In genomic region chr7:3303789-3304188, GRCm38 (mm10) we compare ENCODE assay signal across 8 mouse cellular contexts. TPM values are rescaled to one million over a fixed set of nuclear protein-coding genes. Genes with fewer than 3 reads are reported as not detected.
DNase-seq lines count a peak whose midpoint lies in the region; ATAC-seq and TF ChIP-seq lines count a peak whose summit lies in the region.

No protein-coding gene starts in this region.

- no peak overlapping the region for H3K9ac ChIP-seq in kidney, embryonic 16.5 days (replicated peaks; ENCODE audit: low read length)
- peak overlapping the region; percentile 68 for H3K9ac ChIP-seq in hindbrain, embryonic 13.5 days
- H3K9ac ChIP-seq in midbrain, embryonic 14.5 days (replicated peaks; ENCODE audit: low read length): peak overlapping the region; percentile 42

- peak overlapping the region; percentile 61 for H3K4me2 ChIP-seq in kidney, embryonic 16.5 days (replicated peaks; ENCODE audit: low read depth, low read length)
- peak overlapping the region; percentile 72 for H3K4me2 ChIP-seq in hindbrain, embryonic 13.5 days
- H3K4me2 ChIP-seq in midbrain, embryonic 14.5 days (ENCODE audit: low read length): peak overlapping the region; percentile 78

- H3K4me3 ChIP-seq in kidney, embryonic 16.5 days (ENCODE audit: low read length): peak overlapping the region; percentile 35
- peak overlapping the region; percentile 94 for H3K4me3 ChIP-seq in cortical plate, adult 2 months (ENCODE audit: insufficient read depth, low read length)
- peak overlapping the region; percentile 44 for H3K4me3 ChIP-seq in hindbrain, embryonic 13.5 days
- peak overlapping the region; percentile 40 for H3K4me3 ChIP-seq in midbrain, embryonic 14.5 days (replicated peaks; ENCODE audit: low read depth, low read length)

- H3K27me3 ChIP-seq in kidney, embryonic 16.5 days (ENCODE audit: insufficient read depth, low read length): peaks cover 46% of the 10 kb centered on the region
- H3K27me3 ChIP-seq in hindbrain, embryonic 13.5 days: peaks cover 64% of the 10 kb centered on the region
- H3K27me3 ChIP-seq in midbrain, embryonic 14.5 days (ENCODE audit: control insufficient read depth, insufficient read depth, low read length): peaks cover 23% of the 10 kb centered on the region; the same call in 1 of the 2 replicates

- 0 out of 2 replicates have a peak, but pooled peaks have one; percentile 6 for ATAC-seq in kidney, embryonic 16.5 days (ENCODE audit: low FRiP score, low TSS enrichment)
- peak; percentile 49 for ATAC-seq in hindbrain, embryonic 13.5 days (ENCODE audit: low FRiP score)
- peak; percentile 21; the same call in 1 of the 2 replicates for ATAC-seq in midbrain, embryonic 14.5 days (ENCODE audit: low FRiP score, low TSS enrichment)

- no peak for TF ChIP-seq POLR2A in cortical plate, adult 2 months (IDR thresholded peaks at IDR 0.05; ENCODE audit: extremely low read depth, insufficient read depth, low read length)

- DNase-seq in kidney, adult 18-20 months: no peak
- peak; percentile 35 for DNase-seq in midbrain, embryonic 14.5 days
- no peak for DNase-seq in thymus, adult 18-20 months
- DNase-seq in gastrocnemius, postnatal 10 days: no peak
- no peak for DNase-seq in layer of hippocampus, postnatal 14 days (ENCODE audit: low spot score in 2 of 2)

- H3K9me3 ChIP-seq in kidney, embryonic 16.5 days (ENCODE audit: low read length): no peaks in the 10 kb centered on the region
- no peaks in the 10 kb centered on the region for H3K9me3 ChIP-seq in hindbrain, embryonic 13.5 days
- no peaks in the 10 kb centered on the region for H3K9me3 ChIP-seq in midbrain, embryonic 14.5 days (ENCODE audit: control insufficient read depth, low read length)

- WGBS in kidney, embryonic 16.5 days: 6% methylated on average over 12 of the region's 12 CpGs
- WGBS in hindbrain, embryonic 13.5 days: 6% methylated on average over 12 of the region's 12 CpGs
- 2% methylated on average over 12 of the region's 12 CpGs for WGBS in midbrain, embryonic 14.5 days

- TF ChIP-seq CTCF in cortical plate, adult 2 months (IDR thresholded peaks at IDR 0.05; ENCODE audit: extremely low read depth, insufficient read depth, low read length): no peak

- no peak overlapping the region for H3K27ac ChIP-seq in kidney, embryonic 16.5 days (ENCODE audit: low read length)
- H3K27ac ChIP-seq in cortical plate, adult 2 months (ENCODE audit: insufficient read depth, low read length): peak overlapping the region; percentile 94
- no peak overlapping the region for H3K27ac ChIP-seq in hindbrain, embryonic 13.5 days
- no peak overlapping the region for H3K27ac ChIP-seq in midbrain, embryonic 14.5 days (replicated peaks; ENCODE audit: low read depth, low read length)

- H3K4me1 ChIP-seq in kidney, embryonic 16.5 days (ENCODE audit: insufficient read depth, low read length): peaks cover 24% of the 10 kb centered on the region
- H3K4me1 ChIP-seq in cortical plate, adult 2 months (ENCODE audit: control insufficient read depth, insufficient read depth, low read length): no peaks in the 10 kb centered on the region
- peaks cover 35% of the 10 kb centered on the region for H3K4me1 ChIP-seq in hindbrain, embryonic 13.5 days (replicated peaks)
- H3K4me1 ChIP-seq in midbrain, embryonic 14.5 days (ENCODE audit: control insufficient read depth, insufficient read depth, low read length): peaks cover 27% of the 10 kb centered on the region

- H3K36me3 ChIP-seq in kidney, embryonic 16.5 days (ENCODE audit: insufficient read depth, low read length): 0 out of 2 replicates have a peak, but pooled peaks cover 2% of the 10 kb centered on the region
- H3K36me3 ChIP-seq in hindbrain, embryonic 13.5 days: peaks cover 6% of the 10 kb centered on the region
- peaks cover 1% of the 10 kb centered on the region; the same call in 1 of the 2 replicates for H3K36me3 ChIP-seq in midbrain, embryonic 14.5 days (ENCODE audit: control insufficient read depth, insufficient read depth, low read length)

RNA-seq across cellular contexts. Expression of gene Prkcg, which starts 14.8 kb away (rescaled TPM):
- 0.14 and 0.23 TPM in 2 replicates for polyA plus RNA-seq in kidney, embryonic 16.5 days (2015; fragmentation: Nextera tagmentation; extraction: Ambion mirVana)
- polyA plus RNA-seq in cortical plate, adult 2 months (2012; rRNA removed): 148 and 167 TPM in 2 replicates
- 0.81 and 0.83 TPM in 2 replicates for polyA plus RNA-seq in hindbrain, embryonic 13.5 days (2015; fragmentation: Nextera tagmentation; extraction: Ambion mirVana)
- 1.3 and 1.6 TPM in 2 replicates for polyA plus RNA-seq in midbrain, embryonic 14.5 days (2014; fragmentation: Nextera tagmentation; extraction: Ambion mirVana)
- total RNA-seq in gastrocnemius, postnatal 10 days (2021): 1 to 10 TPM; 2.2 to 4.5 TPM
- 100 to 1,000 TPM; 591 TPM for total RNA-seq in layer of hippocampus, postnatal 14 days (2021)

RNA-seq across cellular contexts. Expression of gene Myadm, which starts 14.9 kb away (rescaled TPM):
- polyA plus RNA-seq in kidney, embryonic 16.5 days (2015; fragmentation: Nextera tagmentation; extraction: Ambion mirVana): 95.0 and 108 TPM in 2 replicates
- 70.8 and 76.1 TPM in 2 replicates for polyA plus RNA-seq in cortical plate, adult 2 months (2012; rRNA removed)
- polyA plus RNA-seq in hindbrain, embryonic 13.5 days (2015; fragmentation: Nextera tagmentation; extraction: Ambion mirVana): 29.0 and 29.8 TPM in 2 replicates
- 23.0 and 30.1 TPM in 2 replicates for polyA plus RNA-seq in midbrain, embryonic 14.5 days (2014; fragmentation: Nextera tagmentation; extraction: Ambion mirVana)
- total RNA-seq in gastrocnemius, postnatal 10 days (2021): 100 to 1,000 TPM in 1 of 2 experiments, 10 to 100 TPM in 1; 71.6 to 100 TPM
- 100 to 1,000 TPM; 119 TPM for total RNA-seq in layer of hippocampus, postnatal 14 days (2021)

RNA-seq across cellular contexts. Expression of gene Cacng7, which starts 29.0 kb away (rescaled TPM):
- polyA plus RNA-seq in kidney, embryonic 16.5 days (2015; fragmentation: Nextera tagmentation; extraction: Ambion mirVana): 0.81 and 0.92 TPM in 2 replicates
- polyA plus RNA-seq in cortical plate, adult 2 months (2012; rRNA removed): 207 and 214 TPM in 2 replicates
- 4.3 and 4.7 TPM in 2 replicates for polyA plus RNA-seq in hindbrain, embryonic 13.5 days (2015; fragmentation: Nextera tagmentation; extraction: Ambion mirVana)
- polyA plus RNA-seq in midbrain, embryonic 14.5 days (2014; fragmentation: Nextera tagmentation; extraction: Ambion mirVana): 5.0 and 5.9 TPM in 2 replicates
- 10 to 100 TPM in 1 of 2 experiments, 1 to 10 TPM in 1; 9.7 to 10.2 TPM for total RNA-seq in gastrocnemius, postnatal 10 days (2021)
- total RNA-seq in layer of hippocampus, postnatal 14 days (2021): 100 to 1,000 TPM; 115 to 121 TPM

RNA-seq across cellular contexts. Expression of gene Nlrp12, which starts 54.2 kb away (rescaled TPM):
- polyA plus RNA-seq in kidney, embryonic 16.5 days (2015; fragmentation: Nextera tagmentation; extraction: Ambion mirVana): not detected in 2 replicates
- 0.04 TPM in 1 of 2 replicates, not detected in the other for polyA plus RNA-seq in cortical plate, adult 2 months (2012; rRNA removed)
- 0.05 TPM in 1 of 2 replicates, not detected in the other for polyA plus RNA-seq in hindbrain, embryonic 13.5 days (2015; fragmentation: Nextera tagmentation; extraction: Ambion mirVana)
- not detected in 2 replicates for polyA plus RNA-seq in midbrain, embryonic 14.5 days (2014; fragmentation: Nextera tagmentation; extraction: Ambion mirVana)
- total RNA-seq in gastrocnemius, postnatal 10 days (2021): under 1 TPM in 1 of 2 experiments, not detected in 1; 0.09 TPM
- total RNA-seq in layer of hippocampus, postnatal 14 days (2021): under 1 TPM in 1 of 2 experiments, not detected in 1; 0.16 TPM

Comparison
In these comparisons a context has a peak if more than half of its experiments do, and no peak if none do; other contexts are left out.
1. H3K4me3 ChIP-seq: peak in every context shown above with its lines; median percentile 94 in cortical plate, adult 2 months; 44 in hindbrain, embryonic 13.5 days; 40 in midbrain, embryonic 14.5 days; 35 in kidney, embryonic 16.5 days.
2. RNA of gene Prkcg, which starts 14.8 kb away (polyA plus RNA-seq): 148 to 167 TPM in cortical plate, adult 2 months; 1.3 to 1.6 TPM in midbrain, embryonic 14.5 days, 0.81 to 0.83 TPM in hindbrain, embryonic 13.5 days and 0.14 to 0.23 TPM in kidney, embryonic 16.5 days; every median in the first group is over 10 times any median in the second.
3. RNA of gene Cacng7, which starts 29.0 kb away (polyA plus RNA-seq): 207 to 214 TPM in cortical plate, adult 2 months; 5.0 to 5.9 TPM in midbrain, embryonic 14.5 days, 4.3 to 4.7 TPM in hindbrain, embryonic 13.5 days and 0.81 to 0.92 TPM in kidney, embryonic 16.5 days; every median in the first group is over 10 times any median in the second.
4. Peak in every context shown above with its lines, with median percentiles within 50 percentile points of each other: ATAC-seq and H3K4me2 ChIP-seq.